Mouse (Mus musculus): ENCODE results near the gene Lrrk1. TPM values are rescaled to one million over a fixed set of nuclear protein-coding genes. Genes with fewer than 3 reads are reported as not detected.

The Lrrk1 gene
- total RNA-seq, 1 experiment, result 7.4 TPM

DNA sequence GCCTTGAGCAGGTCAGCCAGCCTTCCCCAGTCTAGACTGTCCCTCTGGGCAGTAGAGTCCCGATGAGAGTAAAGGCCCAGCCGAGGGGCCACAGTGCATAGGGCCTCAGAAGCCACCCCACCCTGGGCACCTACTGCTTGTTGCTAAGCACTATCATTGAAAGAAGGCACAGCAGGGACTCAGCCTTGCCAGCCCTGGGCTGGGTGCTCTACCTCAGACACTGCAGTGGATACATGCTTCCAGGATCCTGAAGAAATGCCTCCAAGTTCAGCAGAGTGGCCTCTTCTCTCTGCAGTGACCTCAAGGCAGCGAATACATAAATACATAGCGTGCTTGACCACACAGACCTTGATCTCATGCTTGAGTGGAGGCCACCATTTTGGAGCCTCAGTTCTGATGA lies 156.3 kb downstream of the Lrrk1 start:
- no peak overlapping the region for H3K4me3 ChIP-seq (ENCODE audit: insufficient read depth in 1 of 2, low read depth in 1 of 2, low read length in 2 of 2, poor library complexity in 1 of 2, severe bottlenecking in 1 of 2)
- H3K36me3 ChIP-seq (ENCODE audit: control insufficient read depth, insufficient read depth, low read length, poor library complexity, severe bottlenecking), result no peaks in the 10 kb centered on the region
- no peak overlapping the region for H3K27ac ChIP-seq (ENCODE audit: insufficient read depth, low read depth, low read length, poor library complexity, severe bottlenecking)
- DNase-seq (ENCODE audit: low read depth, low spot score), result no peak
- H3K9me3 ChIP-seq (ENCODE audit: control insufficient read depth, insufficient read depth, low read depth, low read length), result no peaks in the 10 kb centered on the region
- H3K4me1 ChIP-seq (ENCODE audit: control insufficient read depth in 2 of 2, insufficient read depth in 2 of 2, low read length in 2 of 2, poor library complexity in 1 of 2), result peaks cover 2 to 14% of the 10 kb centered on the region in 2 experiments; a peak in 3 of 4 replicates
- no peak for TF ChIP-seq CHD2 (IDR thresholded peaks at IDR 0.05; ENCODE audit: low read depth, low read length)
- TF ChIP-seq ZNF384 (IDR thresholded peaks at IDR 0.05; ENCODE audit: low read depth, low read length), result no peak
- no peak for TF ChIP-seq ZC3H11A (IDR thresholded peaks at IDR 0.05; ENCODE audit: borderline replicate concordance, low read depth, low read length)
- no peak for TF ChIP-seq MAFK (IDR thresholded peaks at IDR 0.05; ENCODE audit: insufficient read depth, low read depth, low read length)
- TF ChIP-seq HCFC1 (IDR thresholded peaks at IDR 0.05; ENCODE audit: borderline replicate concordance, insufficient read depth, low read length), result no peak
- no peak overlapping the region for H3K9ac ChIP-seq (ENCODE audit: insufficient read depth, low read depth, low read length, poor library complexity, severe bottlenecking)
- in situ Hi-C loops (cut with MboI; ENCODE audit: low sequenced_read_pairs in 2 of 2, unreplicated experiment in 2 of 2), result no loop called here

DNA sequence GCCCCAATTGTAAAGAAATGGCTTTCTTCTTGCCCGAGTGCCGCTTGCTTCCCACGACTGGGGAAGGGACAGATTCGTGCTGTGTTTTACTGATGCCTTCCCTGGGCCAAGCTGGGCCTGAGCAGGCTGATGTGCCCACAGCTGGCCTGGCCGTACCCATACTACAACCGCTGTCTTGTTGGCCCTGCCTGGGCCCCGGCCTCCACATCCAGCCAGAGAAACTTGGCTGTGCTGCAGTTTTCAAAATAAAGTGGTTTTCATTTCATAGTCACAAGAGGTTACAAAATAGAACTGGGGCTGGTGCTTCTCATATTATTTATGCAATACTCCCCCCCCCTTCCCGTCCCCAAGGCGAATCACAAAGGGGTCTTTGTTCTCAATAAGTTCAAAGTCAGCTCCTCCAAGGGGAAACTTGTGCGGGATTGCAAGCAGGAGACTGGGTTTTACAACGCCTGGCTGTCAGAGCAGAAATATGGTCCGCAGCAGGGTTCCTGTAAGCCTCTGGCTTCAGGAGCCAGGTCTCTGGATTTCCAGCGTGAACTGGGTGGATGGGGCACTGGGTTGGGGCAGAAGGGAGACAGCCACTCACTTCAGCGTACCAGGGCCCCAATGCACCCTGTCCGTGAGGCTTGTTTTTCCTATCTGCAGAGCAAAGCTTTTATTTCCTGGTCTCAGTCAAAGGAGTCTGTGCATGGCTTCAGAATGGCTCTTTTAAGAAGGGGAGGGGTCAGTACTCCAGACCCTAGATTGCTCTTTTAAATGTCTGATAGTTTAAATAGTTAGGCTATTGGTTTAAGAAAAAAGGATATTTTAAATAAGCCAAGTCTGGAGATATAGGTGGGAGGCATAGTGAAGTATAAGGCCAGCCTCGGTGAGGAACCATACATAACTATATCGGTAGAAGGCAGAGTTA lies 157.3 kb downstream of the Lrrk1 start:
- Histone ChIP-seq H3K9me3 (ENCODE audit: control insufficient read depth, insufficient read depth, low read depth, low read length) (no peaks in the 10 kb centered on the region), H3K4me3 (ENCODE audit: insufficient read depth in 1 of 2, low read depth in 1 of 2, low read length in 2 of 2, poor library complexity in 1 of 2, severe bottlenecking in 1 of 2) (no peak overlapping the region), H3K9ac (ENCODE audit: insufficient read depth, low read depth, low read length, poor library complexity, severe bottlenecking) (no peak overlapping the region), H3K4me1 (ENCODE audit: control insufficient read depth in 2 of 2, insufficient read depth in 2 of 2, low read length in 2 of 2, poor library complexity in 1 of 2) (peaks cover 2 to 14% of the 10 kb centered on the region in 2 experiments; a peak in 3 of 4 replicates), H3K36me3 (ENCODE audit: control insufficient read depth, insufficient read depth, low read length, poor library complexity, severe bottlenecking) (no peaks in the 10 kb centered on the region), H3K27ac (ENCODE audit: insufficient read depth, low read depth, low read length, poor library complexity, severe bottlenecking) (no peak overlapping the region)
- in situ Hi-C loops (cut with MboI; ENCODE audit: low sequenced_read_pairs in 2 of 2, unreplicated experiment in 2 of 2), result no loop called here
- TF ChIP-seq CHD2 (IDR thresholded peaks at IDR 0.05; ENCODE audit: low read depth, low read length), result no peak
- no peak for TF ChIP-seq HCFC1 (IDR thresholded peaks at IDR 0.05; ENCODE audit: borderline replicate concordance, insufficient read depth, low read length)
- TF ChIP-seq MAFK (IDR thresholded peaks at IDR 0.05; ENCODE audit: insufficient read depth, low read depth, low read length), result no peak
- no peak for TF ChIP-seq ZNF384 (IDR thresholded peaks at IDR 0.05; ENCODE audit: low read depth, low read length)
- no peak for TF ChIP-seq ZC3H11A (IDR thresholded peaks at IDR 0.05; ENCODE audit: borderline replicate concordance, low read depth, low read length)
- DNase-seq (ENCODE audit: low read depth, low spot score), result no peak

DNA sequence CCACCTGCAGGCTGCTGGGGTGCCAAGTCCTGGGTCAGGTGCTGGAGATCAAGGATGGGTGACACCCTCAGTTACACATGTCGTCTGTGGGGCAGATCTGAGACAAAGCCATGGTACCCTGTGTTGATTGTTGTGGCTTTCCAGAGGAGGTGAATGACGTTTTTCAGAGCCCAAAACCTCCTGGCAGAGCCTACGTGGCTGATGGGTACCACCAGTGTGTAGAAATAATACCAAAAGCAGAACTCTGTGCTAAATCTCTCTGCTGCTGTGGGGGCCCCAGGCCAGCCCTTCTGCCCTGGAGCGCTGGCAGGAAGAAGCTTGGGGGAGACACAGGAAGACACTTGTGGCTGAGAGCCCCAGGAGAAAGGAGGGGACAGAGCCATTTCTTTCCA lies 157.9 kb downstream of the Lrrk1 start:
- Histone ChIP-seq H3K27ac (ENCODE audit: insufficient read depth, low read depth, low read length, poor library complexity, severe bottlenecking) (no peak overlapping the region), H3K9ac (ENCODE audit: insufficient read depth, low read depth, low read length, poor library complexity, severe bottlenecking) (no peak overlapping the region), H3K36me3 (ENCODE audit: control insufficient read depth, insufficient read depth, low read length, poor library complexity, severe bottlenecking) (no peaks in the 10 kb centered on the region), H3K4me3 (ENCODE audit: insufficient read depth in 1 of 2, low read depth in 1 of 2, low read length in 2 of 2, poor library complexity in 1 of 2, severe bottlenecking in 1 of 2) (no peak overlapping the region), H3K9me3 (ENCODE audit: control insufficient read depth, insufficient read depth, low read depth, low read length) (no peaks in the 10 kb centered on the region), H3K4me1 (ENCODE audit: control insufficient read depth in 2 of 2, insufficient read depth in 2 of 2, low read length in 2 of 2, poor library complexity in 1 of 2) (peaks cover 2 to 14% of the 10 kb centered on the region in 2 experiments; a peak in 3 of 4 replicates)
- TF ChIP-seq MAFK (IDR thresholded peaks at IDR 0.05; ENCODE audit: insufficient read depth, low read depth, low read length) (no peak), CHD2 (IDR thresholded peaks at IDR 0.05; ENCODE audit: low read depth, low read length) (no peak), ZNF384 (IDR thresholded peaks at IDR 0.05; ENCODE audit: low read depth, low read length) (no peak), HCFC1 (IDR thresholded peaks at IDR 0.05; ENCODE audit: borderline replicate concordance, insufficient read depth, low read length) (no peak), ZC3H11A (IDR thresholded peaks at IDR 0.05; ENCODE audit: borderline replicate concordance, low read depth, low read length) (no peak)
- no peak for DNase-seq (ENCODE audit: low read depth, low spot score)
- in situ Hi-C loops (cut with MboI; ENCODE audit: low sequenced_read_pairs in 2 of 2, unreplicated experiment in 2 of 2), result no loop called here

DNA sequence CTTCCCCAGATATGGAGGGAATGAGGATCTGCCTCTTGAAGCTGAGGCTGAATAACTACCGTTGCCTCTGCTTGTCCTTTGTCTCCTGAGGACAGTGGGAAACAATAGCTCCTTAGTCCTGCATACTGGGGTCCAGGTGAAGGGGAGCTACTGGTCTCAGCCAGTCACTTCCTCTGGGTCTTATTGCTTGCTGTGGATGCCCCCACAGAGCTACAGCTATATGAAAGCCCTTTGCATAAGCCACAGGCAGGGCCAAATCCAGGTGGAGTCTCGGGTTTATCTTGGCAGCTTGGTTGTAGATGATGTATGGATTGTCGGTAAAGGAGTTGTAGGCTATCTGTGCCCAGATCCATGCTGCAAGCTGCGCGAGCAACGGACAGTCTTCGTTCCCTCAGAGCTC lies 158.7 kb downstream of the Lrrk1 start:
- TF ChIP-seq HCFC1 (IDR thresholded peaks at IDR 0.05; ENCODE audit: borderline replicate concordance, insufficient read depth, low read length), result no peak
- no peak for TF ChIP-seq CHD2 (IDR thresholded peaks at IDR 0.05; ENCODE audit: low read depth, low read length)
- no peak for TF ChIP-seq MAFK (IDR thresholded peaks at IDR 0.05; ENCODE audit: insufficient read depth, low read depth, low read length)
- no peak for TF ChIP-seq ZNF384 (IDR thresholded peaks at IDR 0.05; ENCODE audit: low read depth, low read length)
- TF ChIP-seq ZC3H11A (IDR thresholded peaks at IDR 0.05; ENCODE audit: borderline replicate concordance, low read depth, low read length), result no peak
- no peak overlapping the region for H3K27ac ChIP-seq (ENCODE audit: insufficient read depth, low read depth, low read length, poor library complexity, severe bottlenecking)
- no peaks in the 10 kb centered on the region for H3K36me3 ChIP-seq (ENCODE audit: control insufficient read depth, insufficient read depth, low read length, poor library complexity, severe bottlenecking)
- H3K4me1 ChIP-seq (ENCODE audit: control insufficient read depth in 2 of 2, insufficient read depth in 2 of 2, low read length in 2 of 2, poor library complexity in 1 of 2), result peaks cover 2 to 13% of the 10 kb centered on the region in 2 experiments; a peak in 3 of 4 replicates
- in situ Hi-C loops (cut with MboI; ENCODE audit: low sequenced_read_pairs in 2 of 2, unreplicated experiment in 2 of 2), result no loop called here
- H3K9me3 ChIP-seq (ENCODE audit: control insufficient read depth, insufficient read depth, low read depth, low read length), result no peaks in the 10 kb centered on the region
- no peak for DNase-seq (ENCODE audit: low read depth, low spot score)
- no peak overlapping the region for H3K4me3 ChIP-seq (ENCODE audit: insufficient read depth in 1 of 2, low read depth in 1 of 2, low read length in 2 of 2, poor library complexity in 1 of 2, severe bottlenecking in 1 of 2)
- H3K9ac ChIP-seq (ENCODE audit: insufficient read depth, low read depth, low read length, poor library complexity, severe bottlenecking), result no peak overlapping the region

Data from ES-E14 (cell line).